Mouse (Mus musculus): Measurements from ENCODE around the gene Gtf3c4.

GRCm38 (mm10) chr2:28855773-28856172, 15.6 kb upstream of the Gtf3c4 start:
- TF ChIP-seq MAFK (IDR thresholded peaks at IDR 0.05; ENCODE audit: insufficient read depth, low read depth, low read length) (no peak), CHD2 (IDR thresholded peaks at IDR 0.05; ENCODE audit: low read depth, low read length) (no peak)

Measured in ES-E14 (cell line).